Mouse (Mus musculus) T-helper 17 cell (primary cell): ENCODE measurements around the gene Ccz1.

Source experiments
- in situ Hi-C, 2 experiments: fragments of 300-600 bp; cut with MboI, MseI; formaldehyde crosslinking; loops; 1 replicate in 1 of 2; 2 replicates in 1 of 2; pipeline ENCODE4 v1.15.1; 2025; ENCODE audit warnings: high pct_unique_total_duplicates in 2 of 2

Gene Ccz1

GRCm38 (mm10) chr5:144014551-144015311 lies at the start of gene Ccz1:
TSS of gene Ccz1 (minus strand) at chr5:144014877.
- in situ Hi-C loops: loop anchor here in 1 of 2 experiments (5.0 kb wide), 1 partner anchor 197 kb away; the partner anchor contains the start of gene Eif2ak1

- in situ Hi-C loops: no loop called here
Observed at GRCm38 (mm10) chr5:144064093-144064492, 49.4 kb upstream of the Ccz1 start.

- in situ Hi-C loops: loop anchor here (5.0 to 10.0 kb wide), 2 partner anchors 103 to 680 kb away; no protein-coding TSS in a partner anchor
Observed at GRCm38 (mm10) chr5:144054340-144054739, 39.7 kb upstream of the Ccz1 start.

GRCm38 (mm10) chr5:144053450-144053849 lies 38.8 kb upstream of the Ccz1 start:
- in situ Hi-C loops: loop anchor here (5.0 to 10.0 kb wide), 2 partner anchors 104 to 681 kb away; no protein-coding TSS in a partner anchor

- in situ Hi-C loops: loop anchor here (5.0 to 10.0 kb wide), 2 partner anchors 106 to 684 kb away; no protein-coding TSS in a partner anchor
Observed at GRCm38 (mm10) chr5:144051268-144051667, 36.6 kb upstream of the Ccz1 start.

GRCm38 (mm10) chr5:144049881-144050280 lies 35.2 kb upstream of the Ccz1 start:
- in situ Hi-C loops: loop anchor here (5.0 to 10.0 kb wide), 2 partner anchors 107 to 685 kb away; no protein-coding TSS in a partner anchor

GRCm38 (mm10) chr5:144047324-144047723 lies 32.6 kb upstream of the Ccz1 start:
- in situ Hi-C loops: no loop called here

GRCm38 (mm10) chr5:144043166-144043565 lies 28.5 kb upstream of the Ccz1 start:
- in situ Hi-C loops: no loop called here

- in situ Hi-C loops: no loop called here
Observed at GRCm38 (mm10) chr5:144040720-144041364, 26.2 kb upstream of the Ccz1 start.

- in situ Hi-C loops: loop anchor here in 1 of 2 experiments (5.0 kb wide), 1 partner anchor 117 kb away; no protein-coding TSS in a partner anchor
Observed at GRCm38 (mm10) chr5:144039886-144040285, 25.2 kb upstream of the Ccz1 start.

GRCm38 (mm10) chr5:144039156-144039675 lies 24.5 kb upstream of the Ccz1 start:
- in situ Hi-C loops: loop anchor here in 1 of 2 experiments (5.0 kb wide), 1 partner anchor 118 kb away; no protein-coding TSS in a partner anchor

- in situ Hi-C loops: loop anchor here in 1 of 2 experiments (5.0 kb wide), 1 partner anchor 120 kb away; no protein-coding TSS in a partner anchor
Observed at GRCm38 (mm10) chr5:144036952-144037351, 22.3 kb upstream of the Ccz1 start.

- in situ Hi-C loops: no loop called here
Observed at GRCm38 (mm10) chr5:144034567-144034966, 19.9 kb upstream of the Ccz1 start.

- in situ Hi-C loops: no loop called here
Observed at GRCm38 (mm10) chr5:144032491-144032890, 17.8 kb upstream of the Ccz1 start.

GRCm38 (mm10) chr5:144026620-144027263 lies 12.1 kb upstream of the Ccz1 start, which contains the start of gene Ocm:
TSS of gene Ocm (minus strand) at chr5:144026670.
- in situ Hi-C loops: no loop called here

- in situ Hi-C loops: no loop called here
Observed at GRCm38 (mm10) chr5:144015845-144016244, 1.2 kb upstream of the Ccz1 start.

- in situ Hi-C loops: no loop called here
Observed at GRCm38 (mm10) chr5:144015312-144015650, 604 bp upstream of the Ccz1 start.

- in situ Hi-C loops: loop anchor here in 1 of 2 experiments (5.0 kb wide), 1 partner anchor 196 kb away; the partner anchor contains the start of gene Eif2ak1
Observed at GRCm38 (mm10) chr5:144013366-144014134, 1.1 kb downstream of the Ccz1 start.

- in situ Hi-C loops: no loop called here
Observed at GRCm38 (mm10) chr5:144002461-144003192, 12.1 kb downstream of the Ccz1 start.

- in situ Hi-C loops: no loop called here
Observed at GRCm38 (mm10) chr5:143999409-143999808, 15.3 kb downstream of the Ccz1 start.
